Mouse (Mus musculus) testis, adult 2 months (tissue): ENCODE results near the gene Gm44805.
A peak's percentile ranks its signal among the peaks of the same experiment; 100 is the strongest.

Experiments
- CTCF ChIP-seq: fragments of 200-500 bp; IDR thresholded peaks from 2 replicates; pipeline ENCODE4 v1.5.1; 2012; ENCODE audit warnings: low read depth, mild to moderate bottlenecking, inconsistent platforms, low read length, moderate library complexity; ENCODE audit not compliant: control insufficient read depth, insufficient read depth, insufficient replicate concordance
- POLR2A ChIP-seq: fragments of 200-500 bp; IDR thresholded peaks from 2 replicates; pipeline ENCODE4 v1.6.1; 2012; ENCODE audit warnings: low read depth, mild to moderate bottlenecking, inconsistent platforms, low read length, moderate library complexity; ENCODE audit not compliant: control insufficient read depth

DNA sequence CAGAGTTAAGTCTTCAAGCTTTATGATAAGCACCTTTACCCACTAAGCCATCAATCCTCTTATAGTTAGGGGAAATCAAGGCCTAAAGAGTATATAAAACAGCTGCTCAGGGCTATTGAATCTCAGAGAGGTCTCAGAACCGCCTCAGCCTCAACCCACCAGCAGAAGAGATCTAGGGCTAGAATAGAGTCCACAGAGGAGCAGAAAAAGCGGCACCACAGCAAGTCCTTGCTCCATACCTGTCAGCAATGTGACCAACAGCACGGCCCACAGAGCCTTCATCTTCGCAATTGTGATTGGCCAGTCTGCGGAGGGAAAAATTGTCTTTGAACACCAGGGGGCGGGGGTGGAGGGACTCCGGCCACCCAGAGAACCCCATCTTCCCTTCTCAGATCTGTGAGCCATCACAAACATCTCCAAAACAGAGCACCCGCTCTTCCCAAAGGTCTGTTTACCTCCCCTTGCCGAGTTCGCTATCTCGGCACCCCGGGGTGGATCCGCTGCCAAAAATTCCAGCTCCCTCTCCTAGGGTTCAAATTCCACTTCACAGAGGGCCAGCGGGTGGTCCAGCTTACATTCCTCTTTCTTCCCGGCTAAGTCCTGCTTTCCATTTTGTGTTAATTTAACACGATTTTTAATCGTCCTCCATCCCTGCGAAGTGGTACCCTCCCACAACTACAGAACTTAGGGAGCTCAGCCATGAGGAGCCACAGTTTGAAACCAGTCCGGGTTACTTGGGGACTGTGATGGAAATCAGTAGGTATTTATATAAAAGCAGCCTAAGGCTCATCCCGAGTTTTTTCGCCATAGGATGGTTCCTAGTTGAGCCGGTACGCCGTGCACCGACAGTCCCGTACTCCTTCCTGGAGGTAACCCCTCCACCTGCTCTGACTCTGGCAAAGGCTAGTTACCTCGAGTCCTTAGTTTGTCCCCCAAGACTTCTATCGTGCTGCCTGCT is 17.0 kb upstream of the Gm44805 start:
- peak; percentile 10; the same call in 1 of the 2 replicates for TF ChIP-seq CTCF
- TF ChIP-seq POLR2A = no peak
